In genomic region chr7:109144705-109145104, GRCm38 (mm10) we compare ENCODE assay signal across 15 mouse cellular contexts. TPM values are rescaled to one million over a fixed set of nuclear protein-coding genes. Genes with fewer than 3 reads are reported as not detected.
DNase-seq lines count a peak whose midpoint lies in the region; ATAC-seq and TF ChIP-seq lines count a peak whose summit lies in the region.
"Had no signal": no experiment of that assay in that cellular context is flagged by ENCODE, and none has a peak within 500 bp of the region (broad histone marks: within the 10 kb centered on the region; RNA-seq: fewer than 3 reads in every experiment).

No protein-coding gene starts in this region.

- H3K9me3 ChIP-seq in embryonic facial prominence, embryonic 11.5 days (replicated peaks; ENCODE audit: control insufficient read depth, low read length), result no peaks in the 10 kb centered on the region
- H3K9me3 ChIP-seq in embryonic facial prominence, embryonic 10.5 days, result no peaks in the 10 kb centered on the region
- no peaks in the 10 kb centered on the region for H3K9me3 ChIP-seq in kidney, postnatal 0 days (replicated peaks; ENCODE audit: low read length)
- no peaks in the 10 kb centered on the region for H3K9me3 ChIP-seq in kidney, embryonic 16.5 days (ENCODE audit: low read length)
- H3K9me3 ChIP-seq in midbrain, embryonic 13.5 days, result no peaks in the 10 kb centered on the region
- H3K9me3 ChIP-seq in midbrain, embryonic 16.5 days (replicated peaks; ENCODE audit: control insufficient read depth, low read length, poor library complexity, severe bottlenecking), result no peaks in the 10 kb centered on the region
- H3K9me3 ChIP-seq: embryonic facial prominence, embryonic 13.5 days; liver, embryonic 13.5 days had no signal

- no peak overlapping the region for H3K9ac ChIP-seq in embryonic facial prominence, embryonic 11.5 days (replicated peaks; ENCODE audit: low read length)
- H3K9ac ChIP-seq in kidney, postnatal 0 days (ENCODE audit: low read depth, low read length), result no peak overlapping the region
- H3K9ac ChIP-seq in kidney, embryonic 16.5 days (replicated peaks; ENCODE audit: low read length), result no peak overlapping the region
- H3K9ac ChIP-seq in midbrain, embryonic 13.5 days (replicated peaks), result 0 out of 2 replicates have a peak overlapping the region, but pooled peaks have one; percentile 1
- H3K9ac ChIP-seq in midbrain, embryonic 16.5 days (ENCODE audit: low read depth, low read length), result no peak overlapping the region
- H3K9ac ChIP-seq: embryonic facial prominence, embryonic 13.5 days; liver, embryonic 13.5 days had no signal

- no peaks in the 10 kb centered on the region for H3K27me3 ChIP-seq in embryonic facial prominence, embryonic 11.5 days (ENCODE audit: control insufficient read depth, insufficient read depth, low read length)
- H3K27me3 ChIP-seq in embryonic facial prominence, embryonic 10.5 days (replicated peaks; ENCODE audit: low read depth, poor library complexity, severe bottlenecking), result peaks cover 48% of the 10 kb centered on the region
- no peaks in the 10 kb centered on the region for H3K27me3 ChIP-seq in kidney, postnatal 0 days (ENCODE audit: insufficient read depth, low read length)
- H3K27me3 ChIP-seq in kidney, embryonic 16.5 days (ENCODE audit: insufficient read depth, low read length), result no peaks in the 10 kb centered on the region
- H3K27me3 ChIP-seq in midbrain, embryonic 13.5 days, result no peaks in the 10 kb centered on the region
- no peaks in the 10 kb centered on the region for H3K27me3 ChIP-seq in midbrain, embryonic 16.5 days (ENCODE audit: control insufficient read depth, insufficient read depth, low read depth, low read length)
- H3K27me3 ChIP-seq: liver, embryonic 13.5 days had no signal

- no peaks in the 10 kb centered on the region for H3K4me1 ChIP-seq in embryonic facial prominence, embryonic 11.5 days (ENCODE audit: control insufficient read depth, insufficient read depth, low read length)
- H3K4me1 ChIP-seq in embryonic facial prominence, embryonic 10.5 days, result peaks cover 32% of the 10 kb centered on the region
- H3K4me1 ChIP-seq in kidney, postnatal 0 days (replicated peaks; ENCODE audit: insufficient read depth, low read length), result no peaks in the 10 kb centered on the region
- no peaks in the 10 kb centered on the region for H3K4me1 ChIP-seq in kidney, embryonic 16.5 days (ENCODE audit: insufficient read depth, low read length)
- H3K4me1 ChIP-seq in midbrain, embryonic 13.5 days (replicated peaks), result peaks cover 66% of the 10 kb centered on the region
- peaks cover 19% of the 10 kb centered on the region for H3K4me1 ChIP-seq in midbrain, embryonic 16.5 days (ENCODE audit: control insufficient read depth, insufficient read depth, low read length)
- H3K4me1 ChIP-seq: liver, embryonic 13.5 days had no signal

- TF ChIP-seq CTCF in kidney, postnatal 0 days (IDR thresholded peaks at IDR 0.05; ENCODE audit: low read depth), result peak; percentile 54; the same call in 1 of the 2 replicates

- no peak for ATAC-seq in embryonic facial prominence, embryonic 11.5 days (replicated peaks; ENCODE audit: insufficient number of reproducible peaks, low FRiP score, low TSS enrichment, low read depth)
- ATAC-seq in kidney, postnatal 0 days (replicated peaks; ENCODE audit: low FRiP score, low read depth), result no peak
- ATAC-seq in kidney, embryonic 16.5 days (ENCODE audit: low FRiP score, low TSS enrichment), result no peak
- ATAC-seq in midbrain, embryonic 13.5 days, result no peak
- no peak for ATAC-seq in midbrain, embryonic 16.5 days

- H3K4me2 ChIP-seq in embryonic facial prominence, embryonic 11.5 days (ENCODE audit: low read depth, low read length), result no peak overlapping the region
- no peak overlapping the region for H3K4me2 ChIP-seq in kidney, postnatal 0 days (ENCODE audit: low read length)
- H3K4me2 ChIP-seq in kidney, embryonic 16.5 days (replicated peaks; ENCODE audit: low read depth, low read length), result no peak overlapping the region
- H3K4me2 ChIP-seq in midbrain, embryonic 13.5 days (replicated peaks), result no peak overlapping the region
- H3K4me2 ChIP-seq in midbrain, embryonic 16.5 days (ENCODE audit: low read length), result no peak overlapping the region
- H3K4me2 ChIP-seq: embryonic facial prominence, embryonic 13.5 days; liver, embryonic 13.5 days had no signal

- H3K4me3 ChIP-seq in embryonic facial prominence, embryonic 11.5 days (ENCODE audit: low read depth, low read length), result no peak overlapping the region
- H3K4me3 ChIP-seq in embryonic facial prominence, embryonic 10.5 days, result no peak overlapping the region
- no peak overlapping the region for H3K4me3 ChIP-seq in kidney, postnatal 0 days (replicated peaks; ENCODE audit: low read depth, low read length)
- no peak overlapping the region for H3K4me3 ChIP-seq in kidney, embryonic 16.5 days (ENCODE audit: low read length)
- H3K4me3 ChIP-seq in midbrain, embryonic 13.5 days (replicated peaks), result no peak overlapping the region
- no peak overlapping the region for H3K4me3 ChIP-seq in midbrain, embryonic 16.5 days (ENCODE audit: low read depth, low read length)
- H3K4me3 ChIP-seq: embryonic facial prominence, embryonic 13.5 days; liver, embryonic 13.5 days had no signal

- H3K27ac ChIP-seq in embryonic facial prominence, embryonic 11.5 days (replicated peaks; ENCODE audit: low read depth, low read length), result no peak overlapping the region
- no peak overlapping the region for H3K27ac ChIP-seq in embryonic facial prominence, embryonic 10.5 days (replicated peaks)
- no peak overlapping the region for H3K27ac ChIP-seq in kidney, postnatal 0 days
- no peak overlapping the region for H3K27ac ChIP-seq in kidney, embryonic 16.5 days (ENCODE audit: low read length)
- no peak overlapping the region for H3K27ac ChIP-seq in midbrain, embryonic 13.5 days
- H3K27ac ChIP-seq in midbrain, embryonic 16.5 days (ENCODE audit: low read length), result no peak overlapping the region
- H3K27ac ChIP-seq: embryonic facial prominence, embryonic 13.5 days; liver, embryonic 13.5 days had no signal

- DNase-seq in embryonic facial prominence, embryonic 11.5 days (ENCODE audit: low spot score), result peak; percentile 18
- no peak for DNase-seq in embryonic facial prominence, embryonic 10.5 days (ENCODE audit: low spot score)
- DNase-seq in kidney, postnatal 0 days (ENCODE audit: low spot score), result peak; percentile 27
- DNase-seq in gastrocnemius, postnatal 10 days, result no peak
- DNase-seq: cerebellum, postnatal 10 days; gastrocnemius, postnatal 14 days; kidney, adult 2 months; kidney, postnatal 4 days; liver, embryonic 13.5 days; lung, postnatal 36 days; thymus, postnatal 4 days had no signal

- no peaks in the 10 kb centered on the region for H3K36me3 ChIP-seq in embryonic facial prominence, embryonic 11.5 days (replicated peaks; ENCODE audit: control insufficient read depth, insufficient read depth, low read depth, low read length)
- no peaks in the 10 kb centered on the region; the same call in 1 of the 2 replicates for H3K36me3 ChIP-seq in embryonic facial prominence, embryonic 10.5 days (replicated peaks)
- no peaks in the 10 kb centered on the region for H3K36me3 ChIP-seq in kidney, postnatal 0 days (ENCODE audit: insufficient read depth, low read length)
- H3K36me3 ChIP-seq in kidney, embryonic 16.5 days (ENCODE audit: insufficient read depth, low read length), result no peaks in the 10 kb centered on the region
- H3K36me3 ChIP-seq in midbrain, embryonic 13.5 days, result peaks cover 4% of the 10 kb centered on the region; the same call in 1 of the 2 replicates
- H3K36me3 ChIP-seq in midbrain, embryonic 16.5 days (ENCODE audit: control insufficient read depth, insufficient read depth, low read length), result no peaks in the 10 kb centered on the region
- H3K36me3 ChIP-seq: embryonic facial prominence, embryonic 13.5 days; liver, embryonic 13.5 days had no signal

- 49% methylated on average over 11 of the region's 11 CpGs for WGBS in embryonic facial prominence, embryonic 11.5 days
- 49% methylated on average over 11 of the region's 11 CpGs for WGBS in embryonic facial prominence, embryonic 10.5 days
- 50% methylated on average over 11 of the region's 11 CpGs for WGBS in kidney, postnatal 0 days
- WGBS in kidney, embryonic 16.5 days, result 56% methylated on average over 11 of the region's 11 CpGs
- WGBS in midbrain, embryonic 13.5 days, result 62% methylated on average over 11 of the region's 11 CpGs
- WGBS in midbrain, embryonic 16.5 days, result 63% methylated on average over 11 of the region's 11 CpGs

RNA-seq across cellular contexts. Expression of gene Lmo1, which starts 30.3 kb away (rescaled TPM):
- 20.6 and 33.4 TPM in 2 replicates for polyA plus RNA-seq in embryonic facial prominence, embryonic 11.5 days (2014; fragmentation: Nextera tagmentation; extraction: Ambion mirVana)
- 23.6 and 30.3 TPM in 2 replicates for polyA plus RNA-seq in embryonic facial prominence, embryonic 10.5 days (2016; fragmentation: Nextera tagmentation; extraction: Ambion mirVana)
- polyA plus RNA-seq in kidney, postnatal 0 days (2015; fragmentation: Nextera tagmentation; extraction: Ambion mirVana), result 8.7 and 11.0 TPM in 2 replicates
- polyA plus RNA-seq in kidney, embryonic 16.5 days (2015; fragmentation: Nextera tagmentation; extraction: Ambion mirVana), result 7.6 and 7.7 TPM in 2 replicates
- 95.3 and 121 TPM in 2 replicates for polyA plus RNA-seq in midbrain, embryonic 13.5 days (2015; fragmentation: Nextera tagmentation; extraction: Ambion mirVana)
- polyA plus RNA-seq in midbrain, embryonic 16.5 days (2015; fragmentation: Nextera tagmentation; extraction: Ambion mirVana), result 101 and 126 TPM in 2 replicates
- total RNA-seq in gastrocnemius, postnatal 10 days (2021), result 1 to 10 TPM; 4.5 to 4.7 TPM

Comparison
In these comparisons a context has a peak if more than half of its experiments do, and no peak if none do; other contexts are left out.
1. DNase-seq: peak in embryonic facial prominence, embryonic 11.5 days (single experiment) and kidney, postnatal 0 days (single experiment); none in embryonic facial prominence, embryonic 10.5 days (single experiment) and gastrocnemius, postnatal 10 days (single experiment).